Mouse (Mus musculus) heart, postnatal 14 days (tissue): ENCODE data around the gene Gm37240. TPM values are rescaled to one million over a fixed set of nuclear protein-coding genes. Genes with fewer than 3 reads are reported as not detected.
A peak's percentile ranks its signal among the peaks of the same experiment; 100 is the strongest.

ENCODE experiments used
- DNase-seq, 2 experiments: peaks; one replicate each; pipeline ENCODE4 v3.0.0; 2021 to 2022
- intact Hi-C: fragments of 180-260 bp; cut with DNase I; formaldehyde crosslinking; loops from one replicate; pipeline ENCODE4 v1.15.1; 2025
- total RNA-seq, 2 experiments: library from RNA; stranded (reverse); gene quantifications; 2 replicates each; pipeline ENCODE4 v1.2.3; 2021

The Gm37240 gene
- total RNA-seq, 2 experiments from 2014 or later, result 39.0 to 42.7 TPM

GRCm38 (mm10) chr3:85133561-85133960 is 753.8 kb downstream of the Gm37240 start:
- DNase-seq, result no peak
- intact Hi-C loops, result no loop called here

GRCm38 (mm10) chr3:85131878-85132277 is 755.4 kb downstream of the Gm37240 start:
- intact Hi-C loops, result no loop called here
- DNase-seq, result peak in 1 of 2 experiments; percentile 9

GRCm38 (mm10) chr3:85128546-85128945 is 758.8 kb downstream of the Gm37240 start:
- intact Hi-C loops, result no loop called here
- DNase-seq, result no peak

GRCm38 (mm10) chr3:85126970-85127369 is 760.3 kb downstream of the Gm37240 start:
- no peak for DNase-seq
- intact Hi-C loops, result no loop called here

- intact Hi-C loops, result no loop called here
Observed at GRCm38 (mm10) chr3:85125471-85125870, 761.8 kb downstream of the Gm37240 start.

GRCm38 (mm10) chr3:85124924-85125323 is 762.4 kb downstream of the Gm37240 start:
- intact Hi-C loops, result no loop called here
- peak in 1 of 2 experiments; percentile 37 for DNase-seq

More at GRCm38 (mm10) chr3:85125471-85125870, 761.8 kb downstream of the Gm37240 start:
- DNase-seq, result peak in 1 of 2 experiments; percentile 7

- intact Hi-C loops, result no loop called here
- no peak for DNase-seq
Observed at GRCm38 (mm10) chr3:85124410-85124809, 762.9 kb downstream of the Gm37240 start.

GRCm38 (mm10) chr3:85117702-85118101 is 769.6 kb downstream of the Gm37240 start:
- no peak for DNase-seq
- intact Hi-C loops, result loop anchor here (10.0 kb wide), 1 partner anchor 397 kb away; no protein-coding TSS in a partner anchor

GRCm38 (mm10) chr3:85117014-85117413 is 770.3 kb downstream of the Gm37240 start:
- intact Hi-C loops, result loop anchor here (10.0 kb wide), 1 partner anchor 398 kb away; no protein-coding TSS in a partner anchor
- no peak for DNase-seq

- intact Hi-C loops, result loop anchor here (10.0 kb wide), 1 partner anchor 399 kb away; no protein-coding TSS in a partner anchor
- peak; percentile 16 to 45 for DNase-seq
Observed at GRCm38 (mm10) chr3:85115959-85116543, 771.3 kb downstream of the Gm37240 start.

GRCm38 (mm10) chr3:85113565-85113964 is 773.8 kb downstream of the Gm37240 start:
- DNase-seq, result no peak
- intact Hi-C loops, result loop anchor here (10.0 kb wide), 1 partner anchor 401 kb away; no protein-coding TSS in a partner anchor

- intact Hi-C loops, result loop anchor here (10.0 kb wide), 1 partner anchor 404 kb away; no protein-coding TSS in a partner anchor
- no peak for DNase-seq
Observed at GRCm38 (mm10) chr3:85110762-85111161, 776.6 kb downstream of the Gm37240 start.

GRCm38 (mm10) chr3:85109221-85109620 is 778.1 kb downstream of the Gm37240 start:
- intact Hi-C loops, result no loop called here

GRCm38 (mm10) chr3:85108396-85108795 is 778.9 kb downstream of the Gm37240 start:
- intact Hi-C loops, result no loop called here
- no peak for DNase-seq

More at GRCm38 (mm10) chr3:85109221-85109620, 778.1 kb downstream of the Gm37240 start:
- no peak for DNase-seq

- intact Hi-C loops, result no loop called here
- no peak for DNase-seq
Observed at GRCm38 (mm10) chr3:85106956-85107355, 780.4 kb downstream of the Gm37240 start.

GRCm38 (mm10) chr3:85104301-85104700 is 783.0 kb downstream of the Gm37240 start:
- DNase-seq, result no peak
- intact Hi-C loops, result no loop called here

- intact Hi-C loops, result no loop called here
- no peak for DNase-seq
Observed at GRCm38 (mm10) chr3:85080882-85081558, 806.3 kb downstream of the Gm37240 start.

GRCm38 (mm10) chr3:85064113-85064512 is 823.2 kb downstream of the Gm37240 start:
- DNase-seq, result no peak
- intact Hi-C loops, result no loop called here

- intact Hi-C loops, result no loop called here
- DNase-seq, result no peak
Observed at GRCm38 (mm10) chr3:85060153-85060552, 827.2 kb downstream of the Gm37240 start.

- no peak for DNase-seq
- intact Hi-C loops, result no loop called here
Observed at GRCm38 (mm10) chr3:85057245-85057644, 830.1 kb downstream of the Gm37240 start.

GRCm38 (mm10) chr3:85053526-85053925 is 833.8 kb downstream of the Gm37240 start:
- no peak for DNase-seq
- intact Hi-C loops, result no loop called here

GRCm38 (mm10) chr3:85052196-85052595 is 835.1 kb downstream of the Gm37240 start:
- DNase-seq, result no peak
- intact Hi-C loops, result no loop called here
